Mouse (Mus musculus) left cerebral cortex, adult 11 months (tissue): ENCODE measurements around the gene Gm10722.
A peak's percentile ranks its signal among the peaks of the same experiment; 100 is the strongest.
"Not testable (repeated sequence)": the region's sequence is repeated elsewhere in the genome, so short reads cannot be mapped to it uniquely, and the experiment has no call there.

Source experiments
- DNase-seq: peaks from one replicate; pipeline ENCODE4 v3.0.0; 2022; ENCODE audit warnings: low spot score

Gene Gm10722

GRCm38 (mm10) chr9:3025653-3026052, 24.9 kb downstream of the Gm10722 start:
- peak; percentile 17 for DNase-seq

- DNase-seq = not testable (repeated sequence)
Measured at GRCm38 (mm10) chr9:3026136-3026535, 25.4 kb downstream of the Gm10722 start.

DNA sequence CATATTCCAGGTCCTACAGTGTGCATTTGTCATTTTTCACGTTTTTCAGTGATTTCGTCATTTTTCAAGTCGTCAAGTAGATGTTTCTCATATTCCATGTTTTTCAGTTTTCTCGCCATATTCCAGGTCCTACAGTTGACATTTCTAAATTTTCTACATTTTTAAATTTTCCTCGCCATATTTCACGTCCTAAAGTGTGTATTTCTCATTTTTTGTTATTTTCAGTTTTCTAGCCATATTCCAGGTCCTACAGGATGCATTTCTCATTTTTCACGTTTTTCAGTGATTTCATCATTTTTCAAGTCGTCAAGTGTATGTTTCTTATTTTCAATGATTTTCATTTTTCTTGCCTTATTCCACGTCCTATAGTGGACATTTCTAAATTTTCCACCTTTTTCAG, 26.0 kb downstream of the Gm10722 start:
- not testable (repeated sequence) for DNase-seq

DNA sequence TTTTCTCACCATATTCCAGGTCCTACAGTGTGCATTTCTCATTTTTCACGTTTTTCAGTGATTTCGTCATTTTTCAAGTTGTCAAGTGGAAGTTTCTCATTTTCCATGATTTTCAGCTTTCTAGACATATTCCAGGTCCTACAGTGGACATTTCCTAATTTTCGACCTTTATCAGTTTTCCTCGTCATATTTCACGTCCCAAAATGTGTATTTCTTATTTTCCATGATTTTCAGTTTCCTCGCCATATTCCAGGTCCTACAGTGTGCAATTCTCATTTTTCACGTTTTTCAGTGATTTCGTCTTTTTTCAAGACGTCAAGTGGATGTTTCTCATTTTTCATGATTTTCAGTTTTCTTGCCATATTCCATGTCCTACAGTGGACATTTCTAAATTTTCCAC, 26.5 kb downstream of the Gm10722 start:
- DNase-seq = not testable (repeated sequence)

DNA sequence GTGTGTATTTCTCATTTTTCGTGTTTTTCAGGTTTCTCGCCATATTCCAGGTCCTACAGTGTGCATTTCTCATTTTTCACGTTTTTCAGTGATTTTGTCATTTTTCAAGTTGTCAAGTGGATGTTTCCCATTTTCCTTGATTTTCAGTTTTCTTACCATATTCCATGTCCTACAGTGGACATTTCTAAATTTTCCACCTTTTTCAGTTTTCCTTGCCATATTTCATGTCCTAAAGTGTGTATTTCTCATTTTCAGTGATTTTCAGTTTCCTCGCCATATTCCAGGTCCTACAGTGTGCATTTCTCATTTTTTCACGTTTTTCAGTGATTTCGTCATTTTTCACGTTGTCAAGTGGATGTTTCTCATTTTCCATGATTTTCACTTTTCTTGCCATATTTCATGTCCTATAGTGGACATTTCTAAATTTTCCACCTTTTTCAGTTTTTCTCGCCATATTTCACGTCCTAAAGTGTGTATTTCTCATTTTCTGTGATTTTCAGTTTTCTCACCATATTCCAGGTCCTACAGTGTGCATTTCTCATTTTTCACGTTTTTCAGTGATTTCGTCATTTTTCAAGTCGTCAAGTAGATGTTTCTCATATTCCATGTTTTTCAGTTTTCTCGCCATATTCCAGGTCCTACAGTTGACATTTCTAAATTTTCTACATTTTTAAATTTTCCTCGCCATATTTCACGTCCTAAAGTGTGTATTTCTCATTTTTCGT, 28.7 kb downstream of the Gm10722 start:
- not testable (repeated sequence) for DNase-seq

DNA sequence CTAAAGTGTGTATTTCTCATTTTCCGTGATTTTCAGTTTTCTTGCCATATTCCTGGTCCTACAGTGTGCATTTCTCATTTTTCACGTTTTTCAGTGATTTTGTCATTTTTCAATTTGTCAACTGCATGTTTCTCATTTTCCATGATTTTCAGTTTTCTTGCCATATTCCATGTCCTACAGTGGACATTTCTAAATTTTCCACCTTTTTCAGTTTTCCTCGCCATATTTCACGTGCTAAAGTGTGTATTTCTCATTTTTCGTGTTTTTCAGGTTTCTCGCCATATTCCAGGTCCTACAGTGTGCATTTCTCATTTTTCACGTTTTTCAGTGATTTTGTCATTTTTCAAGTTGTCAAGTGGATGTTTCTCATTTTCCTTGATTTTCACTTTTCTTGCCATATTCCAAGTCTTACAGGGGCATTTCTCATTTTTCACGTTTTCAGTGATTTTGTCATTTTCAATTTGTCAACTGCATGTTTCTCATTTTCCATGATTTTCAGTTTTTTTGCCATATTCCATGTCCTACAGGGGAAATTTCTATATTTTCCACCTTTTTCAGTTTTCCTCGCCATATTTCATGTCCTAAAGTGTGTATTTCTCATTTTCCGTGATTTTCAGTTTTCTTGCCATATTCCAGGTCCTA, 30.1 kb downstream of the Gm10722 start:
- not testable (repeated sequence) for DNase-seq

GRCm38 (mm10) chr9:3034299-3034698, 33.6 kb downstream of the Gm10722 start, which contains the start of gene Gm17535:
TSS of gene Gm17535 (plus strand) at chr9:3034599.
- DNase-seq = not testable (repeated sequence)

GRCm38 (mm10) chr9:3036577-3036976, 35.9 kb downstream of the Gm10722 start, which contains the start of gene Gm10715:
TSS of gene Gm10715 (plus strand) at chr9:3036877.
- not testable (repeated sequence) for DNase-seq

DNA sequence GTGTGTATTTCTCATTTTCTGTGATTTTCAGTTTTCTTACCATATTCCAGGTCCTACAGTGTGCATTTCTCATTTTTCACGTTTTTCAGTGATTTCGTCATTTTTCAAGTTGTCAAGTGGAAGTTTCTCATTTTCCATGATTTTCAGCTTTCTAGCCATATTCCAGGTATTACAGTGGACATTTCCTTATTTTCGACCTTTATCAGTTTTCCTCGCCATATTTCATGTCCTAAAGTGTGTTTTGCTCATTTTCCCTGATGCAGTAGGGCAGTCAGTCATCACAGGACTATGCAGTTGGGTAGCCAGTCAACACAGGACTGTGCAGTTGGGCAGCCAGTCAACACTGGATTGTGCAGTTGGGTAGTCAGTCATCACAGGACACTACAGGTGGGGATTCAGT, 37.4 kb downstream of the Gm10722 start:
- not testable (repeated sequence) for DNase-seq
